Mouse (Mus musculus) olfactory bulb, adult 2 months (tissue): ENCODE measurements around the gene Phlpp2.

Experiments
- CTCF ChIP-seq: fragments of 200-500 bp; IDR thresholded peaks from 2 replicates; pipeline ENCODE4 v1.5.1; 2012; ENCODE audit warnings: low read depth, mild to moderate bottlenecking, low read length, moderate library complexity; ENCODE audit not compliant: insufficient read depth
- POLR2A ChIP-seq: fragments of 200-500 bp; IDR thresholded peaks from 2 replicates; pipeline ENCODE4 v1.6.1; 2012; ENCODE audit warnings: mild to moderate bottlenecking, low read depth, low read length, moderate library complexity; ENCODE audit not compliant: insufficient read depth

GRCm38 (mm10) chr8:109895355-109895754 lies 27.0 kb downstream of the Phlpp2 start:
- TF ChIP-seq CTCF (no peak), POLR2A (no peak)
